Mouse (Mus musculus) ovary, adult 18-20 months (tissue): Measurements from ENCODE around the gene Tnnt1.
"Not testable (repeated sequence)": the region's sequence is repeated elsewhere in the genome, so short reads cannot be mapped to it uniquely, and the experiment has no call there.

ENCODE experiments used
- DNase-seq: peaks from one replicate; pipeline ENCODE4 v3.0.0; 2022; ENCODE audit warnings: low spot score, mixed read lengths

Gene Tnnt1

DNA sequence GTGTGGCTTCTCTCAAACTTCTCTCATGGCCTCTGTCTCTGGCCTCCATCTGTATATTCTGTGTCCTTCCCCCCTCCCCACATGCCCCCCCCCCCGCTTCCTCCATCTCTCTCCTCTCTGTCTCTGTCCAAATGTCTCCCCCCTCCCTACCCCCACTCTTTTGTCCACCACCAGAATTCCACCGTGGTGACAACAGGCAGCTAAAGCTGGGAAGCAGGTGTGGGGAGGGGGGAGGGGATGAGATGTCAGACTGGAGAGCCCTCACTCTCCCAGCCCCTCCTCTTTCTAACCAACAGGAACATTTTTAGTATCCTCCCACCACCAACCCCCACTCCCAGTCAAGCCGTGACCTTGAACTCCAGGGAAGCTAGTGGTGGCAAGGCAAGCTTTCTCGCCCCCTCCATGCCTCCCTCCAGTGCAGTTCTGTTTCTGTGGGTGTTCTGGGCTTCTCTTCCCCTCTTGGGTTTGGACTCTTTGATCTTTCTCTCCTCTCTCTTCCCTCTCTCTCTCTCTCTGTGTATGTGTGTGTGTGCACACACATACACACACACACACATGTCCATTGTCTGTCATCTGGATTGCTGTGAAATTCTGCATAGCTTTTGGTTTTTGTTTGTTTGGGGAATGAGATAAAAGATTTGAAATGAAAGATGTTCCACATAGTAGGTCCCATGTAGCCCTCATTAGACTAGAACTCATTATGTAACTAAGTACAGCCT is at the start of gene Tnnt1:
Gene Tnnt1, minus strand, starts transcription at position 51 of the 719 bp plus-strand sequence.
- peak; percentile 57 for DNase-seq

DNA sequence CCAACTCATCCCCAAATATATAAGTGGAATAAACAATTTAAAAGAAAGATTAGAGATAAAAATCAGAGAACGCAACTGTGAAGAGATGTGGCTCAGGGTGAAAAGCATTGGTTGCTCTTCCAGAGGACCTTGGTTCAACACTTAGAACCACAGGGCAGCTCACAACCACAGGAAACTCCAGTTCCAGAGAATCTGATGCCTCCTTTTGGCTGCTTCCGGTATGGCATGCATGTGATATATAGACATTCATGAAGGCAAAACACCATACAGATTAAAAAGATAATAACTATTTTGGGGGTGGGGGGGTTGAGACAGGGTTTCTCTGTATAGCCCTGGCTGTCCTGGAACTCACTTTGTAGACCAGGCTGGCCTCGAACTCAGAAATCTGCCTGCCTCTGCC is 46.5 kb upstream of the Tnnt1 start:
- DNase-seq: no peak

DNA sequence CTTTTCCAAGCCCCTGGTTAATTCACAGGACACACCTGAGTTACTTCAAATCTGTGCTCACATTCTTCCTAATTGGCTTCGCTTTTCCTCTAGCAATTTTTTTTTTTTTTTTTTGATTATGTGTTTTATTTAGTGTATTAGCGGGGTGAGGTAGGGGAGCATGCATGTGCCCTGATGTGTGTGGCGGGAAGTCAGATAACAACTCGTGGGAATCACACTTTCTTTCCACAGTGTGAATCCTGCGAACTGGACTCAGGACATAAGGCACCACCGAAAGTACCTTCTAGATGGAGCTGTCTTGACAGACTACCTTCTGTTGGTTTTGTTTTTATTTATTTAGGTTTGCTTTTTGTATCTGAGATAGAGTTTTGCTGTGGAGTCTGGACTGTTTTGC is 41.0 kb upstream of the Tnnt1 start:
- no peak for DNase-seq

DNA sequence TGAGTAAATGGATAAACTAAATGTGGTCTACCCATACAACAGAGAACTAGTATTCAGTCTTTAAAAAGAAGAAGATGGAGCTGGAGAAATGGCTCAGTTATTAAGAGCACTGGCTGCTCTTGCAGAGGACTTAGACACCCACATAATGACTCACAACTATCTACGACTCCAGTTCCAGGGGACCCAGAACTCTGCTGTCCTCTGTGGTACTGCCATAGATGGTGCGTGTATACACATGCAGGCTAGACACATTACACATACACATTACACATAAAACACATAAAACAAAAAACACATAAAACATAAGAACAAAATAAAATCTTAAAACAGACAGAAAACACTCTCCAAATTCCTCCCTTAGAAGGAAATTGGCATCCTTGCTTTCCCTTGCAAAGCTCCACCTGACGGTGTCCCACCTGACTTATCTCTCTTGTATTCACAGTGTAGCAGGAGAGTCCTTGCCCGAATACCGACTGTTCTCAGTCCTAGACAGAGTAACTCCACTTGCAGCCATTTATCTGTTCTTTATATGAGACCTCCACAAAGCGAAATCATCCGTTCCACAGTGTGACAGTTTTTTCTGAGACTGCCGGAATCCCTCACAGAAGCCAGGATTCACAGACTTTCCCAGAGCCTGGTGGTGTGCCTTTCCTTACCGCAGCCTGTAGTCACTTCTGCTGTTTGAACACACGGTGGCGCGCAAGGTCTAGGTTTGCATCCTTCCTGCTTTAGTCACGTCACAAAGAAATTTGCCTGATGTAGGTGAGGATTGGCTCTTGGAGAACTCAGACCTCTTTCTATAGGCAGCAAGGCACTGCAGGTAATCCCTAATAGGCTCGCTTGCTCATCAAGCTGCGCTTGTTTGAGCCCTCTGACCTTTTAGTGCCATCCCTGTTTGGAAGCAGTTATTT is 40.3 kb upstream of the Tnnt1 start:
- peak; percentile 24 for DNase-seq

DNA sequence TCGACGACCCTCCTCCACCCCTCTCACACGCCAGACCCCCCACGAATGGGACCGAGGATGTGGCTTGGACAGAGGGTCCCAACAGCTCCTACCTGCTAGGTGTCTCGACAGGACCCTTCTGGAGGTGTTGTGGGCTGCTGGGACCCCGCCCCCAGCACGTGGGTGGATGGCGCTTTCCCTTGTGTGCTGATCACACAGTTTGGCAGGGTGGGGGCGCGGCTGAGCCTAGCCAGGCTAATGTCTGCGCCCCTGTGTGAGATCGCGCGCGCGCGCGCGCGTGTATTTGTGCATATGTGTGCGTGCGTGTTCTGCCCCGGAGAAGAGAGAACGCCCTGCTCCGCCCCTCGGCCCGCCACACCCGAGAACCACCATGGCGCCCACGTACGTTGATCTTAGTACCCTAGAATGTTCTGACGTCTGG is 31.0 kb upstream of the Tnnt1 start, which contains the start of gene Syt5:
Gene Syt5, minus strand, starts transcription at position 321 of the 421 bp plus-strand sequence.
- no peak for DNase-seq

DNA sequence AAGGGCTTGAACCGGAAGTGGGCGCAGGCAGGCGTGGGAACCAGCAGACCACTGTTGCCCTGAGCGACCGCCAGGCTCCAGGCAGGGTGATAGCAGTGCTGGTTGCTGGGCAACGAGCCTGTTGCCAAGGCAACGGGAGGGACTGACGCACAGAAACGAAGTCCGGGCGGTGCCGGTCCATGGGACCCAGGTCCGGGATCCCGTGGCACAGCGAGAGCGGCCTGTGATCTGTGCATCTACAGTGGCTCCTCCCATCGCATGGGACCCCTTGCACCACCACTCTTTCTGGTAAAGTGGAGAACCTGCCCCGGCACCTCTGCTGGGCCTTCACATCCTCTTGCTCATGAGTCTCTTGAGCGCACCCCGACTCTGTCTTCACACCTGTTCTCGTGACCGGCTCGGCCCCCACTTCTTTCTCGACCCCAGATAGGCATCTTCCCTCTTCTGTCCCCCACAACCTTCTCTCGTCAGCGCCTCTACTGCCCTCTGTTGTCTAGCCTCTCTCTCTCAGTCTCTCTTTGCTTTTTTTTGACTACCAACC is 30.5 kb upstream of the Tnnt1 start:
- DNase-seq: peak; percentile 60

DNA sequence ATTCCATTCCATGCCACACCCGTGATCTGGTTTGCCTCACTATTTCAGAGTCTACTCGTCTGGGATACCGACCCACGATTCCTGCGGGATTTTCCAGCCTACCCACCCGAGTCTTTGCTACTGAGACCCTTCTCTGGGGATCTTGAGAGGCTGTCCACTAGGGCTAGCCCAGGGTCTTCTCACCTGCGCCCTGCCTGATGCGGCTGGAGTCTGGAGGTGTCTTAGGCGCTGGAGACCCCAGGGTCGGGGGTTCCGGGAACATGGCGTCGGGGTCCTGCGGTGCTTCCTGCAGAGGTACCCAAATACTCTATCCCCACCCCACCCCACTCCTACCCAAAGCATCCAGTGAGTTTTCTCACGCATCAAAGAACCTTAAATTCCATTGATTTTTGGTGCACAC is 29.9 kb upstream of the Tnnt1 start:
- DNase-seq: no peak

DNA sequence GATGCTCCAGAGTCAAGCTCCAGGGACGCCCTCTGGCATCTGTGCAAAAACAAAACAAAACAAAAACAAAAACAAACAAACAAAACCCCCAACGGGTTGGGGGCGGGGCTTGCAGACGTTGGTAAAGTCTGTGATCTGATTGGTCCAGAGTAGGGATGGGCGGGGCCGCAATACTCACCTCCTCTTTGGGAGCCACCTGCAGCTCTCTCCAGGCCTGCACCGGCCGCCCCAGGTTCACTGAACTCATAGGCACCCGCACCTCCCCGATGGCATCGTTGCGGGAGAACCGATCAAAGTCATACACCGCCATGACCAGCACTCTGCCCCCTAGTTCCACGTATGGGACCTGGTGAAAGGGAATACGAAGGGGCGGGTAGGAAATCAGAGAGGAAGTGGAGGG is 25.8 kb upstream of the Tnnt1 start:
- no peak for DNase-seq

DNA sequence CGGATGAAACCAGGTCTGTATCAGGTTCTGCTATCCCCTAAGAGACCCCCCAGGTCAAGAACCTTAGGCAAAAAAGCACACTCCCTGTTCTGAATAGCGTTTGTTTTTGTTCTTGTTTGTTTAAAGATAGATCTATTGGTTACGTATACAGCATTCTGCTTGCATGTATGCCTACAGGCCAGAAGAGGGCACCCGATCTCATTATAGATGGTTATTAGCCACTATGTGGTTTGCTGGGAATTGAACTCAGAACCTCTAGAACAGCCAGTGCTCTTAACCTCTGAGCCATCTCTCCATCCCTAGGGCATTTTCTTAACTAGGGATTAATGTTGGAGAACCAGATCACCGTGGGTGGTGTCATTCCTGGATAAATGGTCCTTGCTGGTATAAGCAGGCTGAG is 25.2 kb upstream of the Tnnt1 start:
- DNase-seq: no peak

DNA sequence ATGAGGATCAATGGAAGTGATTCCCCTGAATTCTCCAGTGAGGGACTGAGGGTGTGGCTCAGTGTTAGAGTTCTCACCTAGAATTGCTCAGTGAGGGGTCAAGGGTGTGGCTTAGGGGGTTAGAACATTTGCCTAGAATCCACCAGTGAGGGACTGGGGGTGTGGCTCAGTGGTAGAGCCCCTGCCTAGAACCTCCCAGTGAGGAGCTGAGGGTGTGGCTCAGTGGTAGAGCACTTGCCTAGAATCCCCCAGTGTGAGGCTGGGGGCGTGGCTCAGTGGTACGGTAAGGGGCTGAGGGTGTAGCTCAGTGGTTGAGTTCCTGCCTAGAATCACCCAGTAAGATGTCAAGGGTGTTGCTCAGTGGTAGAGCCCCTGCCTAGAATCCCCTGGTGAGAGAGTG is 22.8 kb upstream of the Tnnt1 start:
- DNase-seq: no peak

DNA sequence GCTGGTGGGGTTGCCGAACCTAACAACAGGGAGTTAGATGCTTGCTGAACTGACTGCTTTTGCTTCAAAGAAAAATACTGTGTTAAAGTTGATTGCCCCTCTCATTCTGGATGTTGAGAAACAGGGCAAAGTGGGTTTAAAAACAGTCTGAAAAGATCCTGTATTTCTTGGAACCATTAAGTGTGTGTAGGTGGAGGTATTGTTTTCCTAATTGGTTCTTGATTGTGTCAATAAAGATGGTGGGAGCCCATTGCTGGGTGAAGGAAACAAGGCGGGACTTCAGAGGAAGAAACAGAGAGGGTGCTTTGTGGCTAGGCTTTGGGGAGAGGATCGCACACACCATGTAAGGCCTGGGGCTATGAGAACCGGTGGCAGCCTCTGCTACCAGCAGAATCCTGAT is 21.0 kb upstream of the Tnnt1 start:
- no peak for DNase-seq

DNA sequence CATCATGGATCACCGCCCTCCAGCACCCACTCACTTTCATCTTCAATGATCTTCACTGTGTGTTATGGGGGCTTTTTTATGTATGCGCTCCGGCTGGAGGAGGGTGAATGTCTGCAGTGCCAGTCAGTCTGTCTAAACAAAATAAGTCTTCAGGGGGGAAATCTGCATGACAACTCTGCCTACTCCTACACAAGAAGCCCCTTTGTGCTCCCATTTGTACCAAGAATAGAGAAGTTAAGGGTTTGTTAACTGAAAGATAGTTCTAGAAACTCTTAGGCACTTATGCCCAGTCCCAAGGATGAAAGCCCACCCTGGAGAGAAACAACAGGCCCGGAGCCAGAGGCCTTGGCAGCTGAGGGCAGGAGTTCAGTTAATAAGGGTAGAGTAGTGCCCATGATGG is 20.2 kb upstream of the Tnnt1 start:
- no peak for DNase-seq

DNA sequence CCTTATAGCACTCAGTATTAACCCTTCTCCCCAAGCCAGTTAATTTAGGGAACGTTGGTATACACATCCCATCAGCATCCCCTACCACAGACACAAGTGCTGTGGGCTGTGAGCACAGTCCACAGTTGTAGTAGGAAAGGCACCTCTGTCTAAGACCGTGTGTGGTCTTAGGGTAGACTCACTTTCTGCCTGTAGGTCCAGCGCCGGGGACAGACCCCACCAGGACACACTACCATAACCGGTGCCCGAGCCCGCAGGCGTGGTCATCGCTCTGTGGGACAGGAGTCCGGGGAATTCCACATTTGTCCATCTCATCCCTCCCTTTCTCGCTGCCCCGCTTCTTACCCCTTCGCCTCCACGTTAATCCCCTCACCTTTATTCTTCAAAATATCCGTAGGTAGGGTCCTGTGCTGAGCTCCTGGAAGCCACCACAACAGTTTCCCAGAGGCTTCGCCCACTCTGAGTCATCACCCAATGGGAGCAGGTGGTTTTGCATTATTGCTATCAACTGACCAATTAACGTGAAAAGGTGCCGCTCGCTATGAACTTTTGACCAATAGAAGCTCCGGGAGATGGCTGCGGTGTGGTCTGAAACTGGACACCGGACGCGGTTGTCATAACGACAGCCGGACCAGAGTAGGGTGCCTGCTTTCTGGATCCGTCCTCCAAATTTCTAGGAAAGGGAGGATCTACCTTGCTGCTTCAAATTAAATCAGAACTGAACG is 16.0 kb upstream of the Tnnt1 start, which contains the start of gene Dnaaf3:
Gene Dnaaf3, minus strand, starts transcription at position 449 of the 725 bp plus-strand sequence.
- peak; percentile 84 for DNase-seq

DNA sequence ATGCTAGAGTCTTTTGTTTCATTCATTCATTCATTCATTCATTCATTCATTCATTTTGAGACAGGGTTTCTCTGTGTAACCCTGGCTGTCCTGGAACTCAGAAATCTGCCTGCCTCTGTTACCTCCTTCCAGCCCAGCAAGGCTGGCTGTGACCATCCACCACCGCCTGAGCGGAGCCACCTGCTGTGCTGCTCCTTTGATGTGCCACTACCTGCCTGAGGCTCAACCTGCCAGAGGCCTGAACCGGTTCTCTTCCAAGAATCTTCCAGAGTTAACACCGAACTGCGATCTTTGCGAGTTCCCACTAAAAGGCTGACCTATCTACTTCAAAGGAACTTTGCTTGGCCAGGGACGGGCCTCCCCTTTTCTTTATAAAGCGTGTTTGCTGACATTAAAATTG is 14.0 kb upstream of the Tnnt1 start:
- not testable (repeated sequence) for DNase-seq

DNA sequence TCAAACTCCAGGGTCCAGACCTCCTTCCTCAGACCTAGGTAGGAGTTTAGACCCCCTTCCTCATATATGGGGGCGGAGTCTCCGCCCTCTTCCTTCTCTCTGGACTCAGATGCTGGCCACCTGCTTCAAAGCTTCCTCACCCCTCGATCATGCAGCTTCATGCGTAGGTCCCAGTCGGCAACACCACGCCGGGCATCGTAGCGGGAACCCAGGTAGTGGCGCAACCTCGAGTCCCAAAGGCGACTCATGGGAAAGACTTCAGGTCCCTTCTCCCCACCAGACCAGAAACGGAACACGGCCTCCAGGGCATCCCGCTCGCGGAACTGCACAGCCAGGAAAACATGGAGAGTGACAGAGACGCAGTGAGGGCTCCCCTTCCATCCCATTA is 11.1 kb upstream of the Tnnt1 start:
- DNase-seq: no peak

DNA sequence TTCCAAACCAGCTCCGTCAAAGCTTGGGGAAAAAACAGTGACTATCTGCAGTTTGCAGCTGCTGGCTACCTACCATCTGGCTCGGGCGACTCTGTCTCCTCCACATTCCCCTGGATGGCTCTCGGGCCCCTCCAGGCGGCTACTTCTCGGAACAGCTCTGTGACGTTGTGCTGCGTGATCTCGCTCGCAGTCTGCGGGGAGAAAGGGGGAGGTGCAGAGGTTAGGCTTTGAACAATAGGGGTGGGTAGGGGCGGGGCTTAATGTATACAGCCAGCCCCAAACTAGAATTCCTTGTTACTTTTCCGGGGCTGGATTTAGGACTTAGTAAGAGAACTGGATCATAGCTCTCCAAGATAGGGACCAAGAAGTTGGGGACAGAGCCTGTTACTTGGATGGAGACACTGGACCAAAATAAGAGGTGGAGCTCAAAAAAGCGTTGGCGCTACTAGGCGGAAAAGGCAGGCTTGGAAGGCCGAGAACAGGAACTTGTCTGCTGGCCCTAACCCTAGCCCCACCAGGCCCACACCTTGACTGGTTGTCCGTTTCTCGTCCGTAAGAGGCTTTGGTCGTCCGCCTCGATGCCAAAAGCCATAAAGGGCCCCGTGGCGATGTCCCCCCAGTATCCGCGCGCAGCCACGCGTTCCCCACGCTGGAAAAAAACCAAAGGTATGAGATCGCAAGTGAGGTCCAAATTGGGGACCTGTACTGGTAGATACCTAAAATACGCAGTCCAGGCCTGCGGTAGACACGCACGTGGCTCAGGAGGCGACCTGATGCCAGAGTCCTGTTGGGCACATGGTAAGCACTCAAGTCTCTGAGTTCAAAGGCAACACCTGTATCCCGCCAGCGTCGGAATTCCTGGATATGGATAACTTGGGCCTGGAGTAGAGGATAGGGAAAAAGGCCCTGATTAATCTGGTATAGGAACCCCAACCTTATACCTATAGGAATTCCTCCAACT is 10.4 kb upstream of the Tnnt1 start:
- DNase-seq: peak; percentile 73

DNA sequence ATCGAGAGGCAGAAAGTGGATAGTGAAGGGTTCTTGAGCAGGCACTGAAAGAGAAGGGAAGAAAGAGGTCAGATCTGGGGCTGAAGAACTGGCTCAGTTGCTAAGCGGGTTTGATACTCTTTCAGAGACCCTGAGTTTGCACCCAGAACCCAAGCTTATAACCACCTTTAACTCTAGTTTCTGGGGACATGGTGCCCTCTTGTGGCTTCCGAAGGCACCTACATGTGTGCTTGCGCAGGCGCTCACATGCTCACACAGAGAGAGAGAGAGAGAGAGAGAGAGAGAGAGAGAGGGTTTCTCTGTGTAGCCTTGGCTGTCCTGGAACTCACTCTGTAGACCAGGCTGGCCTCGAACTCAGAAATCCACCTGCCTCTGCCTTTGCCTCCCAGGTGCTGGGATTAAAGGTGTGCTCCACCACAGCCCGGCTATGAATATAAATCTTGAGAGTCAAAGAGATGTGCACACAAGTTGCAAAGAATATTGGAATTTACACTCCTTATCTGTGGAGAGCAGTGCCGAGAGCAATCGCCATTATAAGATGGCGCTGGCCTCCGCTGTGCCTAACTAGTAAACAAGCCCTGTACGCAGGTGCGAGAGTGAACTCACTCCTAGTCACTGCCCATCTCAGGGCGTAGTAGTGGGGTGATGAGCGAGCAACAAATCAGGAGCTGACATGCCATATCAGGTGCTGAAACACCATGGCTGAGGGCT is 8.2 kb upstream of the Tnnt1 start, which contains the start of gene Tnni3:
Gene Tnni3, minus strand, starts transcription at position 18 of the 711 bp plus-strand sequence.
- DNase-seq: not testable (repeated sequence)

DNA sequence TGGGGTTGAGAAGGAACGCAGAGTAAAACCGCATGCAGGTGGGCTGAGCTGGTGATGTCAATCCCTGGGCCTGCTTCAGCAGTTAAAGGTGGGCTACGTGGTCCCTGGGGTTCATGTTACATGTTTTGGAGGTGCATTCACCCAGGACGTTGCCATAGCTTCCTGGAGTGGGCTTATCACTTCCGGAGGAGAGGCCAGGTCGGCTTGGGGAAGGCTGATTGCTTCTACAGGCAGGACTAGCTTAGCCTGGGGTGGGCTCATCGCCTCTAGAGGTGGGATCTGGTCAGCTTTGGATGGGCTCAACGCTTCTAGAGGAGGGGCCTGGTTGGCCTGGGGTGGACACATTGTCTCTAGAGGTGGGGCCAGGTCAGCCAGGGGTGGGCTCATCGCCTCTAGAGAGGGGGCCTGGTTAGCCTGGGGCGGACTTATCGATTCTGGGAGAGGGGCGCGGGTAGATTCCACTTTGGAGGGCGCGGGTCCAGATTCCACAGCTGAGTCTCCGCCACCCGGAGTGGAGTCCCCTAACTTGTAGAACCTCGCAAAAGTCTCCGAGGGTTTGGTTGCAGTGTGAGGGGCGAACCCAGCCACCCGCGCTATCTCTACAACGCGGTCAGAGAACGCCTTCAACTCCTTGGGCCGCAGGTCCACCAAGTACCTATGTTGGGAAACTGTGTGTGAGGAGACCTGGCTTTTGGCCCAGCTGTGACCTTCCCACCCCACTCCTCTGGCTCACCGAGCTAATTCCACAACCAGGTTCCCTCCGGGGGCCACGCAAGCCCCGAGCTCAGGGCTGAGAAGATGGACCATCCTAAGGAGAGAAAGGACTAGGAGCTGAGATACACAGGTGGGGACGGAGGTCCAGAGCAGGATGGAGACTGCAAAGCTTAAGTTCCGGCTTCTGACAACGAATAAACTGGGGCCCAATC is 7.3 kb upstream of the Tnnt1 start:
- DNase-seq: no peak

DNA sequence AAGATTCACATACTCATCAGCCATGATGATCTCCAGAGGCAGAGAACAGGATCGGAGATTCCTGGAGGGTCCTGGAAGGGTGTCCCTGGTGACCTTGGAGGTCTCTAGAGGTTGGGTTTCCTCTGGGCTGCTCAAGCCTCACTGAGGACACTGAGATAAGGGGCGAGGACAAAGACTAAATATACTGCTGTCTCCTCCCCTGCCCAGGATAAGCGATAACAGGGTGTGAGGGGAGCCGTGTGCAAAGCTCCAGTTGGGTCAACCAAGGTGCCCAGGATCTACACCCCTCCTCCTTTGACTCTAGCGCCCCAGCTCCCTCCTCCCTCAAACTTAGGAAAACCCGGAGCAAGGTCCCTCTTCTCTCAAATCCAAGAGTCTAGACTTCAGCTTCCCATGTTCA is 6.1 kb upstream of the Tnnt1 start:
- DNase-seq: peak; percentile 54
